Mouse (Mus musculus) cortical plate, adult 2 months (tissue): ENCODE data around the gene Gltp. TPM values are rescaled to one million over a fixed set of nuclear protein-coding genes. Genes with fewer than 3 reads are reported as not detected.

Experiments used
- H3K27ac ChIP-seq: fragments of 200-500 bp; 2 replicates; pipeline ENCODE4 v1.5.1; 2012; ENCODE audit warnings: low read length, control low read depth, inconsistent platforms; ENCODE audit not compliant: insufficient read depth
- H3K4me1 ChIP-seq: fragments of 200-500 bp; 2 replicates; pipeline ENCODE4 v1.6.1; 2011; ENCODE audit warnings: low read length; ENCODE audit not compliant: control insufficient read depth, insufficient read depth
- H3K4me3 ChIP-seq: fragments of 200-500 bp; 2 replicates; pipeline ENCODE4 v1.5.1; 2011; ENCODE audit warnings: mild to moderate bottlenecking, low read length, control low read depth; ENCODE audit not compliant: insufficient read depth
- CTCF ChIP-seq: fragments of 200-500 bp; IDR thresholded peaks from 2 replicates; pipeline ENCODE4 v1.5.1; 2011; ENCODE audit warnings: mild to moderate bottlenecking, control low read depth, low read length; ENCODE audit not compliant: insufficient read depth; ENCODE audit errors: extremely low read depth
- POLR2A ChIP-seq: fragments of 200-500 bp; IDR thresholded peaks from 2 replicates; pipeline ENCODE4 v1.6.1; 2011; ENCODE audit warnings: mild to moderate bottlenecking, low read length, control low read depth; ENCODE audit not compliant: insufficient read depth; ENCODE audit errors: extremely low read depth
- polyA plus RNA-seq: library from polyadenylated mRNA; depleted of rRNA; stranded (reverse); fragments of >200 nt; gene quantifications from 2 replicates; pipeline ENCODE4 v1.2.3, GENCODE M21; 2012

Gltp gene
- polyA plus RNA-seq, 1 experiment = 69.6 TPM

DNA sequence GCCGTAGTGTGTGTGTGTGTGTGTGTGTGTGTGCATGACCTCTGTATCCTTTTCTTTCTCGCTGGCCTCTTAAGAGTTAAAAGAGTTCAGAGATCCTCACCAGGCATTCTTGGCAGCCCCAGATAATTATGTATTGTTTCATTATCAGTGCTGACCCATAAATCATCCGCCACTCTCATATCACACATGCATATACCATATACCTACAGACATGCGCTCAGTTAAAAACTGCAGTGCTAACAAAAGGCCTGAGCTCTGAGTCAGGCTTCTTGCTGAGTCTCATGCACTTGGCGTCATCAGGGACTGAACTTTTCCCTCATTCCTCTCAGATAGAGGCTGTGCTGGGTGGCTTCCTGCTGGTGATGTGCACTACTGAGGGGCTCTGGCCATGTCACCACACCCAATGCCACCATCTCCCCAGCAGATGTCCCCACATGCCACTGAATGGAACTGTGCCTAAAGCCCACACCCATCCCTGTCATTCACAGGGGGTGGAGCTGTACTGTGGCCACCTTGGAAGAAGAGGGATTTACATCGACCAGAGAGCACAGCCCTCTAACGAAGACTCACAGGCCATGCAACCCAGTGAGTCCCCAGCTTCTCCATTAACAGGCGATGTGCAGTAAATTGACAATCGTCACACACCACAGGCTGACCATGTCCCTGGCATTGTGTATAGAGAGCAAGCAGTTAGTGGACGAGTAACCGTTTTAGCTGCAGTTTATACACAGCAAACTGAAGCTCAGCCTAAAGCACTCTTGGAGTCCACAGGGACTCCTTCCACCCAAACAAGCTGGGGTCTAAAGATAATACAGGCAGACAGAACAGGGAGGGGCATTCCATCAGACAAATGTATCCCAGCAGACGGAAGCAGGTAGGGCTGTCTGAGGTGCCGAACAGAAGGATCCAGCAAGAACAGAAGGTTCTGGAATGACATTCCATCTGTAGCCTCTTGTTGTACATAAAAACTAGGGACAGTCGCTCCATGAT is 11.9 kb upstream of the Gltp start:
- H3K27ac ChIP-seq = no peak overlapping the region
- TF ChIP-seq POLR2A (no peak), CTCF (peak; percentile 46)
- H3K4me1 ChIP-seq = no peaks in the 10 kb centered on the region
- no peak overlapping the region for H3K4me3 ChIP-seq

GRCm38 (mm10) chr5:114699015-114699414 is 8.2 kb upstream of the Gltp start:
- Histone ChIP-seq H3K4me3 (no peak overlapping the region), H3K4me1 (no peaks in the 10 kb centered on the region), H3K27ac (no peak overlapping the region)
- no peak for TF ChIP-seq POLR2A
- TF ChIP-seq CTCF = no peak

DNA sequence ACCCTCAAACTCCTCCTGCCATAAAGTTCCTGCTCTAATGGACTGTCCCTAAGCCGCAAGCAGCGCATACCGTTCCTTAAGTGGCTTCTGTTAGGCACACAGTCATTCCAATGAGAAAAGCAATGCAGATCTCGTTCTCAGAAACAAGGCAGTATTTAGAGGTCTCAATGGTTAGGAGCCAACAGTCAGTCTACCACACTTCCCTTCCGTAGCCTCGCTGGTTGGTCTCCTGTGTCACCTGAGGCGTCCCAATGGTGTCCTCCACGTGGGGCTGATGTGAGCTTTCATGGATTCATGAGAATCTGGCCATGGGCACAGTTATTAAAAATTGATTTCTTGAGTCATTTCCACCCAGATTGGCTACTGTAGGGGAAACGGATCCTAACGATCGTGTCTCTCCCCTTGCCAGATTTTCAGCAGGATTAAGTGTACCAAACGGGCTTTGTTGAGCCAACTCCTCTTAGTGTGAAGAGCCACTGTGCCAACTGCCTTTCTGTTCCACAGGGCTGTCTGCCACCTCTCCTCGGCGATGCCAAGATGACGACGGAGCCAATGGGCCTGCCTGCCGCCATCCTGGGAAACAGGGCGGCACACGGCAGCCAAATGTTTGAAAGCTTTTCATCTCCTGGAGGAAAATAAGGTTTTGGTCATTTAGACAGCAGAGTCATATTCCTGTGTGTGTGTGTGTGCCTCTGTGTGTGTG is 7.4 kb upstream of the Gltp start:
- H3K4me3 ChIP-seq = no peak overlapping the region

GRCm38 (mm10) chr5:114696939-114697338 is 6.2 kb upstream of the Gltp start:
- no peak for TF ChIP-seq CTCF
- TF ChIP-seq POLR2A = no peak
- Histone ChIP-seq H3K4me3 (no peak overlapping the region), H3K27ac (no peak overlapping the region), H3K4me1 (no peaks in the 10 kb centered on the region)

More for the DNA sequence above, 7.4 kb upstream of the Gltp start:
- Histone ChIP-seq H3K27ac (no peak overlapping the region), H3K4me1 (no peaks in the 10 kb centered on the region)
- TF ChIP-seq POLR2A = no peak
- TF ChIP-seq CTCF = no peak

- TF ChIP-seq CTCF (no peak), POLR2A (no peak)
- no peak overlapping the region for H3K27ac ChIP-seq
- H3K4me3 ChIP-seq = no peak overlapping the region
- peaks cover 2% of the 10 kb centered on the region; the same call in 1 of the 2 replicates for H3K4me1 ChIP-seq
These were observed 5.0 kb upstream of the Gltp start for GRCm38 (mm10) chr5:114695775-114696174.

- H3K27ac ChIP-seq = no peak overlapping the region
These were observed 951 bp downstream of the Gltp start for GRCm38 (mm10) chr5:114689700-114690366.

GRCm38 (mm10) chr5:114688703-114689102 is 2.1 kb downstream of the Gltp start:
- H3K4me3 ChIP-seq = no peak overlapping the region; the same call in 1 of the 2 replicates
- TF ChIP-seq POLR2A (no peak), CTCF (no peak)
- peak overlapping the region; percentile 63; the same call in 1 of the 2 replicates for H3K27ac ChIP-seq
- H3K4me1 ChIP-seq = peaks cover 7% of the 10 kb centered on the region

More at GRCm38 (mm10) chr5:114689700-114690366, 951 bp downstream of the Gltp start:
- peak overlapping the region; percentile 65 for H3K4me3 ChIP-seq
- TF ChIP-seq CTCF (no peak), POLR2A (no peak)
- H3K4me1 ChIP-seq = peaks cover 7% of the 10 kb centered on the region

GRCm38 (mm10) chr5:114687901-114688300 is 2.9 kb downstream of the Gltp start:
- peaks cover 7% of the 10 kb centered on the region for H3K4me1 ChIP-seq
- H3K27ac ChIP-seq = no peak overlapping the region
- no peak overlapping the region for H3K4me3 ChIP-seq
- TF ChIP-seq POLR2A = no peak
- TF ChIP-seq CTCF = no peak

- no peak for TF ChIP-seq POLR2A
- Histone ChIP-seq H3K4me1 (peaks cover 7% of the 10 kb centered on the region), H3K27ac (no peak overlapping the region), H3K4me3 (no peak overlapping the region)
These were observed 4.0 kb downstream of the Gltp start for GRCm38 (mm10) chr5:114686726-114687210.
